Mouse (Mus musculus) spleen, embryonic (tissue): ENCODE results near the gene Igsf23.
"Not testable (repeated sequence)": the region's sequence is repeated elsewhere in the genome, so short reads cannot be mapped to it uniquely, and the experiment has no call there.

ENCODE experiments used
- CTCF ChIA-PET: fragments of 350-600 bp; sonication (Branson Sonifier 250); formaldehyde crosslinking; loops from one replicate; lab custom pipeline; 2022; lab: Charles Lee

Igsf23 gene

DNA sequence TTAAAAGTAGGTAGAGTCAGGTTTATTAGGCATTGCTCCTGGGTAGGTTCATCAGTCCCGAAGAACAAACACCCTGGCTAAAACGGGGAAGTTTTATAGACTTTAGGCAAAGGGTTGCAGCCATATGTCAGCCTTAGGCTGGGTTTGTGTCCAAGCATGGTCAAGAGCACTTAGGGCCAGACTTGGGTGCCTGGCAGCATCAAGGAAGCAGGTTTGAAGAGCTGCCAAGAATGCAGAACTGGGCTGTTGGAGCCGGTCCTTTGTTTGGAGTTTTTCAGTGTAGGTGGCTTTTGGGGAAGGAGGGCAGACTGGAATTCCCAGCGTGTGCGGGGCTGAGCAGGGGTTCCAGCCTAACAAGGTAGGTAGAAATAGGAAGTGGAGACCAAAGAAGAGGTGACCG, 14.6 kb downstream of the Igsf23 start:
- CTCF ChIA-PET: no interaction called here

DNA sequence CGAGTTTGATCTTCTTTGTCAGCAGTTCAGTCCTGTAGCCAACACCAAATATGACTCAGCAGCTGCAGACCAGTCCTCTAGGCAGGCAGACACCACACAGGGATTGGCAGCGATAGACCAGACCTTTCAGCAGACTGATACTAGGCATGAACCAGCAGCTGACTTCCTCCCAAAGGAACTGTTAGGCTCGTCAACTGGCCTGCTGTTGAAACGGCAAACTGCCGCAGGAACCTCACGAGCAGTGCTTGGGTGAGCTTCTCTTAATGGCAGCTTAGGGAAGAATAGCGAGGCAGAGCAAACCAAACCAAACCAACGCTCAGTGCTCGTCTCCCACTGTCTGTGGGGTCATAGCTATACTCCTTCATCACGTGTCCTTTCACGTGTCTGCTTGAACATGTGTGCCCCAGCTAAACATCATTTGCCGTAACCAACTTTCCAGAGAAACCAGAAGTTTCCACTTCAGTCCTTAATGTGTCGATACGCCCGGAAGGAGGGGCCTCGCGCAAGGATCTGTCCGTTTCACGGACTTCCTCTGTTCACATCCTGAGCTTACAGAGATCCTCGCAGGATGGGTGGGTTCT, 15.3 kb downstream of the Igsf23 start:
- CTCF ChIA-PET: no interaction called here

DNA sequence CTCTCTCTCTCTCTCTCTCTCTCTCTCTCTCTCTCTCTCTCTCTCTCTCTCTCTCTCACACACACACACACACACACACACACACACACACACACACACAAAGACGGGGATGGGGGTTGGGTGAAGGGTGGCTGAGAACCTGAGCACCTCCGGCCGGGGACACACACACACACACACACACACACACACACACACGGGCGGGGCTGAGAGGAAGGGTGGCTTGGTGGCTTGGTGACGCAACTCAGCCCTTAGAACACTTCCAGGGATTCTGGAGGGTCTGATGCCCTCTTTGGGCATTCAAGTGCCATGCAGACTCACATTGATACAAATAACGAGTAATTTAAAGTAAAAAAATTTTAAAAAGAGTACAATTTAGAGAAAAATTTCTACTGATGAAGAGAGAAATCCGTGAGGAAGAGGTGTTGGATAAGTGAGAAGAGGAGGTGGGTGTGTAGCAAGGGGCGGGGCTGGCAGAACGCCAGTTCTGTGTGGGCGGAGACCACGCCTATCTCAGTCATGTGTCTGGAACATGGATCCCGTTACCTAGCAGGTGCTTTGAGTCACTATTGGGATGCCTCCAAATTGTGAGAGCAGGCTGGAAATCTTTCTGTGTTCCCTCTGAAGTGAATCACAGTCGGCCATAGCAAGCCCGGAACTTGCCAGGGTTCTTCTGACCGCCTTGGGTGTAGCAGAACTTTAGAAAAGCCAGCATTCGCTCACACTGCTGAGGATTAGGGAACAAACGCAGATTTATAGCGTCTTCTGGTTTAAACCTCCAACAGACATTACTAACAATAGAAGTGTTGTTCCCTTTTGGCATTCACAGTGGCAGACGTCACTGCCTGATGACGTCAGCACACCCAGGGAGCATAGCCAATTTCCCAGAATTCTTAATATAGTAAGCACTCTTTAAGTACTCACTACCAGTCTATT, 17.4 kb downstream of the Igsf23 start:
- CTCF ChIA-PET: interaction anchor here (0.7 kb wide), 1 partner anchor 1030 kb away, joined by 3 read pairs; no protein-coding TSS in a partner anchor

DNA sequence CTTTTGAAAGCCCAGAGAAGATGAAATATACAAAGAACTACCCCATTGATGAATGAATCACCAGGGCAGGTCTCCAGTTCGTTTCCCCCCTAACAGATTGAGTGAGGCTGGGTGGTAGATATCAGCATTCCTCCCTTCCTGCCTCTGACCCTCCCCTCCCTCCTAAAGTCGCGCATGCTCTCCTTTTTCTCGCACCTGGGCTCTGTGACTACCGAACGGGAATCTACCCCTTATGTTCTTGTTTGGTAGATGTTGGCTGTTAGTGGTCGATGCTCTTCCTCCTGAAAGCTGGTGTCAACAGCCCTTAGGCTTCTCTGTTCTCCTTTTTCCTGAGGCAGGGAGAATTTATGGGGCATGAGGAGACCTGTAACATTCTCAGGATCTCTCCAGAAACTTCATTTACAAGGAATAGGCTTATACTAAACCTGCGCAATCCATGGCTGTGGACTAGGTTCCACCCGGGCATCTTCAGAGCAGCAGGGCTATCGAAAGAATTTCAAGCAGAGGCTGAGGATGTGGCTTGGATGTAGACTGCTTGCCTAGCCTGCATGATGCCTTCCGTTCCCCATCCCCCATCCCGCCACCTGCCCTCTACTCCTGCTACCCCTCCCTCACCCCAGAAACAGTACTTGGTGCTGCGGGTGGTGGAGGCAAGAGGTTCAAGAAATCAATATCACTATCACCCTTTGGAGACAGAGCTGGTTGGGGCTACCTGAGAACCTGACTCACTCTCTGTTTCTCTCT, 18.3 kb downstream of the Igsf23 start:
- CTCF ChIA-PET: no interaction called here

DNA sequence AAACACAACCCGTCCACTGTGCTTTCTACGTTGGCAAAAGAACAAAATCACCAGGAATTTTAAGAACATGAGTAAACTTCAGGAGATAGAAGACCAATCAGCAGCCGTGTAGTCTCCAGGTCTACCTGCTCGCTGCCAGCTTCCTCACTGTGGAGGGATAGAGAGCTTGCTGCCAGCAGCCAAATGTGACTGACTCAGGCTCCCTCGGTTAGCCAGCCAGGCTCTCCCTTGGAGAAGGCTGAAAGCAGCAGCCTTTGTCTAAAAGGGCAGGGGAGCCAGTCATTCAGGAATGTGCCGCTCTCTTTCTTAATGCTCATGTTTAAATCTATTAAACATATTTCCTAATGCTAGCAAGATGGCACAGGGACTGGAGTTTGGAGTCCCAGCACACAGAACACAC, 20.1 kb downstream of the Igsf23 start:
- CTCF ChIA-PET: not testable (repeated sequence)

DNA sequence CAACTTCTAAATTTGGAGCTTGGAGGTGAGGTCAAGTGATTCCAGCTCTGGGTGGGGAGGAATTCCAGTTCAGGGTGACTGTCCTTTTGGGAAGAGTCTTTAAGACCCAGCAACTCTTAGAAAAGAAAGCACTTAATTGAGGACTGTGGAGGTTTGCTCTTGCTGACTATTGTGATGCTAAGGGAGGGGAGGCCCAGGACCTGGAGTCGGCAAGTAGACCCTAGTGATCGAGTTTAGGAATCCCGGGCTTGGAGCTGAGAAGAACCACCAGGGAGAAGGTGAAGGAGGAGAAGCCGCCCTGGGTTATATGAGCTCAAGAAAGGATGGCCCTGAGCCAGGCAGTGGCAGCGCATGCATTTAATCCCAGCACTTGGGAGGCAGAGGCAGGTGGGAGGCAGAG, 22.1 kb downstream of the Igsf23 start:
- CTCF ChIA-PET: interaction anchor here (0.6 kb wide), 1 partner anchor 926 kb away, joined by 3 read pairs; no protein-coding TSS in a partner anchor

DNA sequence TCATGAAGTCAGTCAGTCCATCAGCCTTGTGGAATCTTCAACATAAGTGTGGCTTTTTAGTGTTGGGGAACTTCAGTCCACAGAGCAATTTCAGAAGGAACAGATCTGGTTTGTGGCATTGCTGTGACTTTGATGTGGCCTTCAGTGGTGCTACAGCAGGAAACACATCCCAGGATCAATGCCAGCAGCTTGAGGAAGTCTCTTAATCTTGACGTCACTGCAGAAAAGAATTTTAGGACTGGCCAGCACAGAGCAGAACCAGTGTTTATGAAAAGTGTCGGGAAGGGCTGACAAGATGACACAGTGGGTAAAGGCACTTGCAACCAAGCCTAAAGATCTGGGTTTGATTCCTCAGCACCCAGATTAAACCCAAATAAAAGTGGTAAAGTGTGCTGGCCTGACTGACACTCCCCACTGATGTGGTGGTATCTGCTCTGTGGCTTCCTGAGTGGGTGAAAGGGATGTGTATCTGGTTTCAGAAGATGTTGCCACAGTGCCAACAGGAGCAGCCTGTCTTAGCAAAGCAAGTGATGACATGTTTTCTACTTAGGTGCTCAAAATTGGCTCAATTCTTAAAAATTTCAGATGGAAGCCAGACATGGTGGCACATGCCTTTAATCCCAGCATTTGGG, 23.6 kb downstream of the Igsf23 start:
- CTCF ChIA-PET: interaction anchor here (0.6 kb wide), 1 partner anchor 17 kb away, joined by 3 read pairs; no protein-coding TSS in a partner anchor

DNA sequence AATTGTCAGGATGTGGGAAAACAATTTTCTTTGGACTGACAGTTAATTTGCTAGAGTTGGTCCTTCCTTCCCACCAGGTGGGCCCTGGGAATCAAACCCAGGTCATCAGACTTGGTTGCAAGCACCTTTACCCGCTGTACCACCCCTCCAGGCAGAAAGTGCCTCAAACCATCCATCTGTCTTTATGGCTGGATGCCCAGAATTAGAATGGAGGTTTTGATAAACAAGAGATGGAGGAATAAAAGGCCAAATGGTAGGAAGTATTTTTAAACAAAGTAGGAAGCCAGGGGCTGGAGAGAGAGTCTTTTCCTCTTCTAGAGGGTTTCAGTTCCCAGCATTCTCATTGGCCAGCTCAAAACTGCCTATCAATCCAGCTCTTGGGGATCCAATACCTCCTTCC, 25.2 kb downstream of the Igsf23 start:
- CTCF ChIA-PET: no interaction called here

DNA sequence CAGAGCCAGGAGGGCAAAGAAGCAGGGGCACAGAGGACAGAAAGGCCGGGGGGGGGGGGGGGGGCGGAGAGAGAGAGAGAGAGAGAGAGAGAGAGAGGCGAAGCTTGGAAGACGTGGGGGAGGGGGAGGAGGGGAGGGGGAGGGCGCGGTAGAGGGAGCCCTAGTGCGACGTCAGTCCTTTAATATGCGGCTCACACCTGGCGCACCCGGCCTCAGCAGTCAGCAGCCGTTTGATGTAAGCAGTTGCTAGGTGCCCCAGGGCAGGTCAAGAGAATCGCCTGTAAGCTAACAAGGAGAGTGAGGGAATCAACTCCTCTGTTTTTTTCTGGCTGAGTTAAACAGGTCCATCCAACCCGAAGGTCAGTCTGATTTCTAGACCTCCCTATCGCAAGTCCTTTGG, 26.8 kb downstream of the Igsf23 start:
- CTCF ChIA-PET: interaction anchor here (0.6 kb wide), 1 partner anchor 37 kb away, joined by 4 read pairs; no protein-coding TSS in a partner anchor

DNA sequence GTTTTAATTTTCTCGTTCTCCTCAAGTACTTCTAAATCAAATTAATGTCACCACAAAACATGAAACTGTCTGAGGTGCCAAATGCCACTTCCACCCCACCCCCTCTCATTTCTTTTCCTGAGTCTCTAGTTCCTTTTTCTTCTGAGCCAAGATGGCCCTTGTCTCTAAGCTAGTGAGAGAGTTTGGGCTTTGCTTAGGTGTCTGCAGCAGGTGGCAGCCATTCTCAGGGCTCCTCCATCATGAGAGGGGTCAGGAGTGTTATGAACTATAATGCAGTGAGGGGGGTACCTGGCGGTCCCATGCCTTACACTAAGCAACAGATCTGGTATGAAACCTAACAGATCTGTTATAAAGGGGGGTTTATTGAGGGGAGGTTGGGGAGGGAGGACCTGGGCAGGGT, 27.2 kb downstream of the Igsf23 start:
- CTCF ChIA-PET: no interaction called here

DNA sequence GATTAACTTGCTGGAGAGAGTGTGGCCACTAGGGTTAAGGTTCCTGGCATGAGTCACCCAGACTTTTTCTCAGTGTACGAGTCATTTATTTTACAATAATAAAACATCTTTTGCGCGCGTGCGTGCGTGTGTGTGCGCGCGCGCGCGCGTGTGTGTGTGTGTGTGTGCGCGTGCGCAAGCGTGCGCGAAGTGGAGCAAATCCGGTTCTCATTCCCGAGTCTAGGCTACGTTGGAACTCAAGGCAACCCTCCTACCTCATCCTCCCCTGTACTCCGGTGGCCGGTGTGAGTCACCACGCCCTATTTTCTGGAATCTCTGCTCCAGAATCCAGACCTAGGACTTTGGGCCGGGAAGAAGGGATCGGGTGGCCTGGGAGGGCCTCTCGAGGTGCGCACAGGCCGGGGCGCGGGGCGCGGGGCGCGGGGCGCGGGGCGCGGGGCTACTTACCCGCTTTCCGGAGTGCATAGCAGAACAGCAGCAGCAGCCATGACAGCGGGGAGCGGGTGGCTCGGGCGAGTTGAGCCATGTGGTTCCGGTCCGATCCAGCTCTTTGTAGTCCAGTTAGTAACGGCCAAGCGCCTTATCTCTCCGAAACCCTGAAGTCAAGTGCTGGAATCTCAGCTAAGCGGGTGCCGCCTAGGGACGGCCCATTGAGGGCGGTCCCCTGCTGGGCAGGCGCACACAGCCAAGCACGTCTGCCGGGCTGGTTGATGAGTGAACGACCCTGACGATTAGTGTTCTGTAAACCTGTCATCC, 29.9 kb downstream of the Igsf23 start, which contains the start of gene Pvr:
Pvr (minus strand) TSS at position 655 of the 756 bp plus-strand sequence.
- CTCF ChIA-PET: interaction anchor here (0.6 to 1.0 kb wide), 2 partner anchors 9 to 400 kb away, joined by 3 to 5 read pairs; no protein-coding TSS in a partner anchor

DNA sequence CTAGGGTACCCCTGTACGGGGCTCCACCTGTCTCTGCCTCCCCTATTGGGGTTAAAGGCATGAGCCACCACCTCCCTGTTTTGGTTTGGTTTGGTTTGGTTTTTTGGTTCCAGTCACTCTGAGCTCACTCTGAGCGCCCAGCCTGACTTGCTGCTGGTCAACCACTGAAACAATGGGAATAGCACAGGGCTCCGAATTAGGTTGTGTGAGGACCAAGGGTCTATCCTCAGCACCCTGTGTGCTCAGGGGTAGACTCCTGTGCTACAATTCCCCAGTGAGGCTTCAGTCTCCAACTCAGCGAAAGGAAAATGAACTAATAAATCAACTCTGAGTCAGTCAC, 30.4 kb downstream of the Igsf23 start:
- CTCF ChIA-PET: no interaction called here

DNA sequence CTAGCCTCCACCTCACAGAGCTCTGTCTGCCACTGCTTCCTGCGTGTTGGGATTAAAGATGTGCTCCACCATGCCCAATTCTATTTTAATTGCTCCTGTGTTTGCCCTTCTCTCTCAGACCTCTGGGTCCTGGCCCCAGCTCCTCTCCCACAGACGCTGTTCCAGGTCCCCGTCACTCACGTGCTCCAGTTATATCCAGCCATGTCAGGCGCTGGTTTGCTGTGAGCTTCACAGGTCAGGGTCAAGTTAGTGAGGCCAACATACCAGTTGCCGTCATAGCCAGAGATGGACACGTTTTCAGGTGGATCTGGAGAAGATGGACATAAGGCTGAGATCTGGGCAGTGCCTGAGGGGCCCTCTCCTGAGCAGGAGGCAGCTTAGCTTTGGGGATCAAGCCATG, 36.0 kb downstream of the Igsf23 start:
- CTCF ChIA-PET: no interaction called here

DNA sequence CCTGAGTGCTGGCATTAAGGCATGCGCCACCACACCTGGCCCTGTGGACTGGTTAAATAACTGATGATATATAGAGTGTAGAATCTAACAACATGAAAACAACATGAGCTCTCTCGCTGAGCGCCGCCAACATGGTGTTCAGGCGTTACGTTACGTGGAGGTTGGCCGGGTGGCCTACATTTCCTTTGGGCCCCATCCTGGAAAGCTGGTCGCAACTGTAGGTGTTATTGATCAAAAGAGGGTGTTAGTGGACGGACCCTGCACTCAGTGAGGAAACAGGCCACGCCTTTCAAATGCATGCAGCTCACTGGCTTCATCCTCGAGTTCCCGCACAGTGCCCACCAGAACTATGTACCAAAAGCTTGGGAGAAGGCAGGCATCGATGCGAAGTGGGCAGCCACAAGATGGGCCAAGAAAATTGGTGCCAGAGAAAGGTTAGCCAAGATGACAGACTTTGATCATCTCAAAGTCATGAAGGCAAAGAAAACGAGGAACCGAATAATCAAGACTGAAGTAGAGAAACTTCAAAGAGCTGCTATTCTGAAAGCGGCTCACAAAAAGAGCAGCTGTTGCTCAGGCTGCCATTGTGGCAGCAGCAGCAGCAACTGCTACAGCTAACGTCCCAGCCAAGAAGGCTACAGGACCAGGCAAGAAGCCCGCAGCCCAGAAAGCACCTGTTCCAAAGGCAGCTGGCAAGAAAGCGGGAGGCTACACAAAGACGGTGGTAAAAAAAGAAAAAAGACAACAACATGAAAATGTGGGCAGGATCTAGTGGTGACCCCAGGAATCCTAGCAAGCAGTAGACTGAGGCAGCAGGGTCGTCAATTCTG, 38.6 kb downstream of the Igsf23 start:
- CTCF ChIA-PET: interaction anchor here (0.6 to 1.0 kb wide), 5 partner anchors 9 to 44 kb away, joined by 3 to 17 read pairs (median 3); partner anchors contain the start of gene Pvr

DNA sequence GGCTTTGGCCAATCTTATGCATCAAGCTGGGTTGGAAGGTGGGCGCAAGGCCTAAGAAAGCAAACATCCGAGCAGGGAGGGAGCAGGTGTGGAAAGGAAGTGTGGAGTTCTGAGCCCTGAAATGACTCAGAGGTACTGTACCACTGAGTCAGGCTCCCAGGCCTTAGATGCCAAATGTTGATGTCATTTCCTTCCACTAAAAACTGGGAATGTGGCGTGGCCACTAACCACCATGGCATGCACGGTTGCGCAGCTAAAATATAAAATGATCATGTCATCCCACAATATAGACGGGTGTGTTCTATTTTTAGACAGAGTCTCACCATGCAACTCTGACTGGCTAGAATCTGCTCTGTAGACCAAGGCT, 39.3 kb downstream of the Igsf23 start:
- CTCF ChIA-PET: interaction anchor here (0.6 to 1.0 kb wide), 3 partner anchors 10 to 45 kb away, joined by 3 to 5 read pairs (median 3); partner anchors contain the start of gene Pvr

DNA sequence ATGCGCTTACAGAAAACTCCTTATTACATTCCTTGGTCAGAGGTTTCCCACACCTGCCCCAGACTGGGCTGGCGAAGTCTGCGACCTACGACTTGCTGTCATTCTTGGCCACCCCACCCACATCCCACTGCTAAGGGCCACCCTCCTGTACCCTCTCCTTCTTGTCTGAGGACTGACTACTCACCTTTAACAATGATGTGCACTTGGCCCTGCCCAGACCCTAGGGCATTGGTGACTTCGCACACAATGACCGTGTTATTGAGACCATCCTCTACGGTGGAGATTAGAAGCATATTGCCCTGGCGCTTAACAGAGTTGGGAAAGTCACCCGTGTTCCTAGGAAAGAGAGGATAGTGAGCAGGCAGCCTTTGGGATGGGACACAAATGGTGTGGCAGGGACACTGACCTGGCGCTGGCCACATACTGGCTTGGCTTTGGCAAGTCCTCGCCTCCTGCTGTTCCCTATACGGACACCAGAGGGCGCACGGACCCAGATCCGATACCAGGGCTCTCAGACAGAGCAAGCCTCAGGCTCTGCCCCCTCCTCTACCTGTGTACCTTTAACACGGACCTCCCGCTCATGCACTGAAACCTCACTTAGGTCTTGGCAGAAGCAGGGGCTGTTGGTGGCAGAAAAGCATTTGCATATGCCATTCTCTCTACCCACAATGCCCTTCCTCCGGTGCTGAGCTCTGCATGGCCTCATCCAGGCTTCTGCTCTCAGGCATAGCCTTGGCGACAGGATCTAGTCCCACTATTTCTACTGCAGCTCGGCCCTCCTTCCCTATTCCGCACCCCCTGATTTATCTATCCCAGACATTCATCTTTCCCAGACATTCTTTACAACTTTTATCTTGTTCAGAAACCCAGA, 39.9 kb downstream of the Igsf23 start:
- CTCF ChIA-PET: interaction anchor here (0.6 to 0.9 kb wide), 3 partner anchors 29 to 46 kb away, joined by 3 to 5 read pairs (median 4); no protein-coding TSS in a partner anchor

DNA sequence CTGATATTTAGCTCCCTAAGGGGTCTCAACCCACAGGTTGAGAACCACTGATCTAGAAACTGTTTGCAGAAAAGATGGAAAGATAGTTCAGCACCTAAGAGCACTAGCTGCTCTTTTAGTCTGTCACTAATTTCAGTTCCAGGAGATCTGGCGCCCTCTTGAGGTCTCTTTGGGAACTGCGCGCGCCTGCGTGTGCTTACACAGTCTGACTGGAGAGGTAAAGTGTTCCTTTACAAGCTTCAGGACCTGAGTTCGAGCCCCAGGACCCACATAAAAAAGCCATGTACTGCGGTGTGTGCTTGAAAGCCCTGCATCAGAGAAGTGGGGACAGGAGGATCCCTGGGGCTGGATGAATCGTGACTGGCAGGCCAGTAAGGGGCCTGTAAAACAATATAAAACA, 60.7 kb downstream of the Igsf23 start:
- CTCF ChIA-PET: interaction anchor here (0.6 to 1.4 kb wide), 3 partner anchors 9 to 42 kb away, joined by 3 to 7 read pairs (median 3); no protein-coding TSS in a partner anchor

DNA sequence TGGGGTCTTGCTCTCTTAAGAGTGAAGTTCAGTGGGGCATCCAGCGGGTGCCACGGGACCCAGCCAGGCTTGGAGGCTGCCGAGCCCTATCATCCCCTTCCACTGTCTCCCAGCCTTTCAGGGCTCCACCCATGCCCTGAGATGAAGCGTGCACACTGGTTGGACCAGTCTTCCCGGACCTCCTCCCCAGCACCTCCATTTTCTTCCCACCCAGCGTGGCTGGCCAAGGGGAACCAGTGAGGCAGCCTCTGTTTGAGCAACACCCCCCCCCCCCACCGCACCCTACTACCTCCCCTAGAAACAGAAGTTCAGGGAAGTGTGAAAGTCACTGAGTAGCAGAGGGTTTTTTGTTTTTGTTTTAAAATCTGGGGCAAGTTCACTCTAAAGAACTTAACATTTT, 62.7 kb downstream of the Igsf23 start, which contains the start of gene Ceacam19:
Ceacam19 (minus strand) TSS at position 117 of the 400 bp plus-strand sequence.
- CTCF ChIA-PET: interaction anchor here (0.6 to 0.7 kb wide), 2 partner anchors 85 to 169 kb away, joined by 3 read pairs; no protein-coding TSS in a partner anchor
